Mouse (Mus musculus) c-Kit-negative CD71-positive TER-119-positive erythroid progenitor cells, embryonic 14.5 days (primary cell): Measurements from ENCODE around the gene B4galt2.

ENCODE experiments used
- DNase-seq: peaks from one replicate; pipeline ENCODE4 v3.0.0-alpha.2; 2013; ENCODE audit warnings: low read depth, low spot score

The B4galt2 gene

DNA sequence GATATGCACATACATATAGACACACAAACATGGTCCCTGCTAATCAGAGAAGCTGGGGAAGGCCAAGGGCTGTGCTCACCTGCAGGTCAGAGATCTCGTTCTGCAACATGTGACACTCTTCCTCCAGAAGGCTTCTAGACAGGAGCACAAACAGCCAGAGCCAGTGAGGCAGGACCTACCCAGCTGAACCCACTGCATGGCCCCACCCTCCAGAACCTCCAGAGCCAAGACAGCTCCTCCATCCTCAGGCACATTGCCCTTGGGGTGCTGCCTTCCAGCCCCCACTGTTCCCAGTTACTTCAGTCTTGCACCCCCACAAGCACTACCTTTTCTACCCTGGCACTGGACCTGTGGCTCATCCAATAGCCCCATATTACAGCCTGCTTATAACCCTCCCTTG is 12.8 kb downstream of the B4galt2 start:
- DNase-seq, result no peak

DNA sequence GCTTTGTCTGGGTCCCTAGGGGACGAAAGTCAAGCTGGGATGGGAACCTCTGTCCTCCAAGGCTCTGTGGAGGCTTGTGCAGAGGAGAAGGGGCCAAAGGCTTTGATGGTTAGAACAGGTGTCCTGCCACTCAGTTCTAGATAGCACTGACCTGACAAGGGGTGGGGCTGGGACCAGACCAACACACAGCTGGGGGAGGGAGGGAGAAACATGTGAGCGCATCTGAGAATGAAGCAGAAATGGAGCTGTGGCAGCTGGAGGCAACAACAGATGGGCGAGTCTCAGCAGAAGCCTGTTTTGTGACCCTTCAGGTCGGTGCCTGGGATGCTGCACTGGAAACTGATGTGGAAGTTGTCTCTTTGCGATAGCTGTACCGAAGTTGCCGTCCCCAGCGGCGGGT is 14.0 kb downstream of the B4galt2 start:
- no peak for DNase-seq

GRCm38 (mm10) chr4:117867823-117868222 is 15.5 kb downstream of the B4galt2 start:
- DNase-seq, result no peak

GRCm38 (mm10) chr4:117867000-117867399 is 16.3 kb downstream of the B4galt2 start:
- DNase-seq, result no peak

GRCm38 (mm10) chr4:117866083-117866482 is 17.2 kb downstream of the B4galt2 start:
- DNase-seq, result no peak

DNA sequence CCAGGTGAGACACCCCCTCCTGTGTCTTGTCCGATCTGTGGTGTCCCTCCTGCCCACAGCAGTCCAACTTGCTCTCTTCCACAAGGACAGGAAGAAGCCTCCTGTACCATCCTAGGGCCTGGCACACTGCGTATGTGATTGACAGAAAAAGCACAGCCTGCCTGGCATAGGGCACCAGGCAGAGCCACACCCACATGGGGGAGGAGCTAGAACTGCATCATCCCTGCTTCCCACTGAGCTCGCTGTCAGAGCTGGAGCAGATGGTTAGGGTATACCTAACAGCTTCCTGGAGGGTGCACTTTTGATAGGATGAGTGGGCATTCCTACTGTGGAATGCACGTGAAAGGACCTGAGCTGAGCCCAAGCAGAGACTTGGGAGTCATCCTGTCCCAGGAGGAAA is 20.5 kb downstream of the B4galt2 start:
- DNase-seq, result no peak

DNA sequence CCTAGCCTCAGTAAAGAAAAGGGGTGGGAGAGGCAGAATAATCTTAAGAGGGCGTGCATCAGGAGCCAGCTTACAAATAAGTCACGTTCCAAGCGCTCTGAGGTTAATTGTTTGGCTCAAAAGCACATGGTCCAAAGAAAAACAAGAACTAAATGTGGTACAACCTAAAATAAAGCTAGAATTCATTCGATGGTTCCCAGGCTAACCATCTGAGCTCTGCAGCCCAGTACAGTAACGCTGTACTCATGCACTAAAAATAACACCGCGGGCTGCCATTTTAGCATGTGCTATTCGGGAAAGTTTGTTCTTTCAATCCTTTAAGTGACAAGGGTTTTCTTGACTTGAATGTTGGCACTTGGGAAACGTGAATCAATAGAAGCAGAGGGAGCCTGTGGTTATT is 22.7 kb downstream of the B4galt2 start:
- DNase-seq, result no peak

DNA sequence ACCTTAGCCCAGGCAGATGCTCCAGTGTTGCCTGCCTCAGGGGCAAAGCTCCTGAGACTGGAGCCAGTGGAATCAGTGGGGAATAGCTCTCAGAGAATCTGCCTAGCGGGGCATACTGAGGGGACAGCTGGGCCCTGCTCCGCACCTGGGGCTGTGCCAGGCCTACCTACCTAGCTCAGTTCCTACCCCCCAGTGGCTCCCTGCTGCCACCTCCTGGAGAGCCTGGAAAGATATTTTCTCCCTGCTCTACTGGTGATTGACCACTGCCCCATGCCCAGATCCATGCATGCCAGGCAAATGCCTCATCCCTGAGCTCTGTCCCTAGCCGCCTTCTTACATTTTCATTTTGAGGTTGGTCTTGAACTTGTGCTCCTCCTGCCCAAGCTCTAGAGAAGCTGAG is 24.5 kb downstream of the B4galt2 start:
- DNase-seq, result no peak

DNA sequence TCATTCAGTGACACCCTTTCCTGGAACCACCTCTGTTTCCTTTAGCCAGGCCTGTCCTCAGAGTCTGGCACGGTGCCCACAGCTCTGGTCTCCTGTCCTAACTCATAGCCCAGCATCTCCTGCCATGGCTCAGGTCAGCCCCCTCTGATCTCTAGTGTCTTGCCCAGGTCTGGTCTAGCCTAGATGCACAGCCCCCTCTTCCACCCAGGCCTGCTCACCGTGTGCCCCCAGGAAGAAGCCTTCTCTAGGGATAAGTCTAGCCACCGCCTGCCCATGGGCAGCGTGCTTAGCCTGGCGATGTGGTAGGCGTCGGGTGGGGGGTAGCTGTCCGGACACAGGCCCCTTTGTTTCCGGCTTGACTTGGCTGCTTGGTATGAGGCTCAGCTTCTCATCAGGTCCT is 28.1 kb downstream of the B4galt2 start:
- no peak for DNase-seq

- no peak for DNase-seq
These were observed 31.0 kb downstream of the B4galt2 start for GRCm38 (mm10) chr4:117852152-117852868.

DNA sequence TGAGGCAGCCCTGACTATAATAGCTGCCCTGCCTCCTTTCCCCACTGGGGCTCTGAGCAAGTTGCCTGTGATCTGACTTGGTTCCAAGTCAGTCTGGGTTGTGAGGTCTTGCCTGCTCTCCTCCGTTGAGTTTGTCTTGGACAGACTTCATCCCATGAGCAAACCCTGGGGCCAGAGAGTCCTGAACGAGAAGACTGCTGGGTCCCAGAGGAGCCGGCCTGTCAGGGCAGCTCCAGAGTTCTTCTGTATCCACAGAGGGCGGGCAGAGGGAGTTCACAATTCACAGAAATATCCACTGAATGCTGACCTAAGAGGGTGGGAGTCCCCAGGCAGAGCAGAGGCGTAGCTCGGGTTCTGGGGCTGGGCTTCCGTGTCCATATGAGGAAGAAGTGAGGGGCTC is 32.4 kb downstream of the B4galt2 start:
- DNase-seq, result no peak

DNA sequence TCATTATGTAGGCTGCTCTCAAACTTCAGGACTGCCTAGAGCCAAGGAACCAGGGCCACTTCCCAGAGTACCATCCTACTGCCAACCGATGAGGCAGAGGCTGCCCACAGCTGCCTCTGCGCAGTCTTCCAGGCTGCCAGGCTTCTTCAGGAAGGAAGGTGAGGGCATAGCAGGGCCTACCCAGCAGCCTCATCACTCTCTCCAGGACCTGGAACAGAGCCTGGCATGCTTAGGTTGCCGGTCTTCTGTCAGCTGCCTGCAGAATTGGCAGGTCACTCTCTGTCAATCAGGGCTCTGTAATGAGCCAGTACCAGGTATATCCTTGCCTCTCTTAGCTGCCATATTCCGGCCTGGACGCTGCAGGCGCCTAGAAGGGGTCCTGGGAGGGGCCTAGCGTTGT is 33.1 kb downstream of the B4galt2 start:
- no peak for DNase-seq

- DNase-seq, result no peak
These were observed 33.8 kb downstream of the B4galt2 start for GRCm38 (mm10) chr4:117849506-117849905.

- DNase-seq, result no peak
These were observed 34.2 kb downstream of the B4galt2 start for GRCm38 (mm10) chr4:117849063-117849462.

- DNase-seq, result no peak
These were observed 36.3 kb downstream of the B4galt2 start for GRCm38 (mm10) chr4:117847011-117847410.

DNA sequence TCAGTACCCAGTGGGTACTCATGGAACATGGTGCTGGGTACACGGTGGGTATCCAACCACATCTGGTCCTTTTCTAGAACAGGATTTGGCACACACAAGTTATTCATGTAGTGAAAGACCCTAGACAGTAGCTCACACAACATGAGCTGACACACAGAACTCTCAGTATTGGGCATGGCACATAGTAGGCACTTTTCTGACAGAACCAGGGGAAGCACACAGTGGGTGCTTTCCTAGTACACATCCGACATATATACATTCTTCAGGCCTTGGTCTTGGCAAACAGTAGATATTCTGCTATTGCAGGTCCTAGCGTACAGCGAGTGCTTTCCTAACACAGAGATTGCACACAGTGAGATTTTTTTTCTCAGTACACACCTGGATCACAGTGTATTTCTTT is 37.0 kb downstream of the B4galt2 start:
- DNase-seq, result no peak

- DNase-seq, result no peak
These were observed 38.0 kb downstream of the B4galt2 start for GRCm38 (mm10) chr4:117845316-117845715.

- DNase-seq, result no peak
These were observed 38.8 kb downstream of the B4galt2 start for GRCm38 (mm10) chr4:117844467-117844866.

GRCm38 (mm10) chr4:117843101-117843500 is 40.2 kb downstream of the B4galt2 start:
- no peak for DNase-seq

- DNase-seq, result no peak
These were observed 41.7 kb downstream of the B4galt2 start for GRCm38 (mm10) chr4:117841566-117841965.

DNA sequence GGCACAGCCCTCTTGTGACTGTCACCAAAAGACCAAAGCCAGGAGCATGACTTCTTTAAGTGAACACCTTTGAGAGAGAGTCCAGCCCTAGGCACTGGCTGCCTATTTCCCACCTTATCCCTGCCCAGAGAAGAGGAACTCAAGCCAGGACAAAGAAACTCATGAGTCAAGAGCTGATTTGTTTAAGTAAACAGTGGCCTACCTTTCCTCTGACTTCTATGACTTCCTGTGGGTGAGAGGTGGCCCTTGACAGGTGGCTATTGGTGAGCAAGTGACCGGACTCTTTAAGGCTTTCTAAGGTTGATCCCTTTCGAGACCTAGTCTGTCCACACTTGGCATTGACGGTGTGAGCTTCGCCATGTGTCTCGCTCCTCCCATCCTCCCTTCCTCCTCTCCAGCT is 42.5 kb downstream of the B4galt2 start:
- DNase-seq, result no peak

GRCm38 (mm10) chr4:117839366-117839765 is 43.9 kb downstream of the B4galt2 start:
- no peak for DNase-seq

- DNase-seq, result no peak
These were observed 46.0 kb downstream of the B4galt2 start for GRCm38 (mm10) chr4:117837271-117837670.

DNA sequence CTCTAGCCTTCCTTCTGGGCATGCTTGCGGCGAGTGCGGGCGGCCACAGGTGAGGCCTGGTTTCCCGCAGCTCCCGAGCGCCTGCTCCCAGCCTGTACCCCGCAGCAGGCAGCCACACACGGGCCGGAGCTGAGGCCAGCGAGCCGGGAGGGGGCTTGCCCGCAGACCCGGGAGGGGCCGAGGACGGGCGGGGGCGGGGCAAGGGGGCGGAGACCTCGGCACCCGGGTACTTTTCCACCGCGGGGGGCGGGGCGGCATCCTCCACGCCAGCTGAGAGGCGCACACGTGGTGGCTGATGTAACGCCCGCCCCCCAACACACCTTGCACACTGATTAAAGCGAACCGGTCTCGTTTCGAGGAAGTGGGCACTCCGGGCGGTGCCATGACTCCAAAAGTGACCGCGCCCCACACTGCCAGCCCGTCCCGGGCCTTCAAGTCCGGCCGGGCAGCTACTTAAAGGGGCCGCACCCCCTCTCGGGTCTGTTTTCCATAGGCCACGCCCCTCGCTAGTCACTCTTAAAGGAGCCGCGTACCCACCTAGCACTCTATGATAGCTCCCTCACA is 47.0 kb downstream of the B4galt2 start:
- peak; percentile 91 for DNase-seq
